Mouse (Mus musculus) olfactory bulb, adult 2 months (tissue): ENCODE measurements around the gene Ap1g2.

Experiments
- CTCF ChIP-seq: fragments of 200-500 bp; IDR thresholded peaks from 2 replicates; pipeline ENCODE4 v1.5.1; 2012; ENCODE audit warnings: low read depth, mild to moderate bottlenecking, low read length, moderate library complexity; ENCODE audit not compliant: insufficient read depth
- POLR2A ChIP-seq: fragments of 200-500 bp; IDR thresholded peaks from 2 replicates; pipeline ENCODE4 v1.6.1; 2012; ENCODE audit warnings: mild to moderate bottlenecking, low read depth, low read length, moderate library complexity; ENCODE audit not compliant: insufficient read depth

DNA sequence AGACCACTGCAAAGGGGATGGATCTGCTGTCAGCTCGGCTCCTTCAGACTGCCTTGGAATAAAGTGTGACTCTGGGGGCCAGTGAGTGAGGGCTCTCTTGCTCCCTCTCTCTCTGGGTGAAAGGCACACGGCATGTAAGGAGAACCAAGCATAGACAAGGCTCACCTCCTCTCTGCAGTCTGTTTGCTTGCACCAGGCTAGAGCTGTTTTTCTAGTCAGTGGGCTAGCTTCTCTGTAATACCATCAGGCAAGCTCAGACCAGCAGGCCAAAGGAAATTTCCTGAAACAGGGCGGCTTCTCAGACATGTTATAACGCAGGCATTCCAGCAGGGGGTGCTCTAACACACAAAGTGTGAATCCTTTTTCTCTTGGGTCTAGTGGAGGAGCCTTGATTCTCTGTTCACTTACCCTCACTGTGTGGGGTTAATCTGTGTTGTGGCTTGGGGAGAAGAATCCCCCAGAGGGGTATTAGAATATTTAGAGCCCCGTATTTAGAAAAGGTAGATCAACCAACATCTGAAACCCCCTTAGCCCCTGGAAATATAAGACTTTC is 42.0 kb upstream of the Ap1g2 start:
- no peak for TF ChIP-seq CTCF
- TF ChIP-seq POLR2A: no peak
